Mouse (Mus musculus) kidney, adult 2 months (tissue): ENCODE measurements at regions not wholly inside any gene's neighbourhood (a gene's known extent, or its start where the extent isn't known, plus 50 kb on each side); places are given as distances from the start of the nearest gene placed in this dataset.

Experiments used
- DNase-seq: peaks from one replicate; pipeline ENCODE4 v3.0.0; 2021
- H3K27ac ChIP-seq: fragments of 200-500 bp; 2 replicates; pipeline ENCODE4 v1.5.1; 2012; ENCODE audit warnings: low read depth, low read length, control low read depth, inconsistent platforms; ENCODE audit not compliant: insufficient read depth
- H3K27me3 ChIP-seq: fragments of 200-500 bp; replicated peaks from 2 replicates; pipeline ENCODE4 v1.6.1; 2012; ENCODE audit warnings: mild to moderate bottlenecking, moderate library complexity, low read length, inconsistent platforms; ENCODE audit not compliant: control insufficient read depth, insufficient read depth
- H3K36me3 ChIP-seq: fragments of 200-500 bp; 2 replicates; pipeline ENCODE4 v1.6.1; 2012; ENCODE audit warnings: mild to moderate bottlenecking, moderate library complexity, low read length, inconsistent platforms; ENCODE audit not compliant: control insufficient read depth, insufficient read depth
- H3K4me1 ChIP-seq: fragments of 200-500 bp; 2 replicates; pipeline ENCODE4 v1.6.1; 2011; ENCODE audit warnings: low read length; ENCODE audit not compliant: control insufficient read depth, insufficient read depth
- H3K4me3 ChIP-seq: fragments of 200-500 bp; 2 replicates; pipeline ENCODE4 v1.5.1; 2011; ENCODE audit warnings: mild to moderate bottlenecking, low read depth, low read length, control low read depth; ENCODE audit not compliant: insufficient read depth
- CTCF ChIP-seq: fragments of 200-500 bp; conservative IDR thresholded peaks from 2 replicates; pipeline ENCODE4 v1.5.1; 2011; ENCODE audit warnings: low read depth, mild to moderate bottlenecking, control low read depth, low read length, moderate library complexity, mixed read lengths; ENCODE audit not compliant: insufficient read depth, insufficient read length
- POLR2A ChIP-seq: fragments of 200-500 bp; IDR thresholded peaks from one replicate; pipeline ENCODE4 v1.6.1; 2011; ENCODE audit warnings: low read depth, low read length, control low read depth
- whole genome bisulfite sequencing: fragments of 180-500 bp; shearing (Covaris S2); methylation state at CpG from one replicate; pipeline ENCODE4 v1.1.7; 2018; 5-methylcytosine and 5-hydroxymethylcytosine counted together

DNA sequence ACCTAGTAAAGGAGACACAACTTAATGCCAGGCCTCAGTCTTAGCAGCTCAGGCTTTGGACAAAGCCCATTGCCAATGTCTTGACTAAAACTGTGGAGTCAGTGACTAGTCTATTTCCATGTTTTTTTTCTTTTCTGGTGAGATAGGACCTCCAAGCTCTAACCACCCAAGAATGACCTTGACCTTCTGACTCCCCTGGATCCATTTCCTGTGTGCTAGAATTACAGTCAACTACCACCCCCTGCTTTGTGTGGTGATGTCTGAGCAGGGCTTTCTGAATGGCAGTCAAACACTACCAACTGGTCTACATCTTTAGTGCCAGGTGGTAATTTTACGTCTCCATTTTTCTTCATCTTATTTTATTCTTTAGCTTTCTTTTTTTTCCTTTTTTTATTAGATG, 51.3 kb upstream of the Rnf138rt1 start:
- no peaks in the 10 kb centered on the region for H3K36me3 ChIP-seq
- WGBS = 94% methylated on average over 1 of the region's 1 CpGs
- DNase-seq = no peak
- no peak overlapping the region for H3K4me3 ChIP-seq
- H3K4me1 ChIP-seq = no peaks in the 10 kb centered on the region
- TF ChIP-seq CTCF = no peak
- no peak for TF ChIP-seq POLR2A
- H3K27me3 ChIP-seq = no peaks in the 10 kb centered on the region
- no peak overlapping the region for H3K27ac ChIP-seq

GRCm38 (mm10) chrX:163814806-163815205, 53.7 kb upstream of the Rnf138rt1 start:
- Histone ChIP-seq H3K36me3 (no peaks in the 10 kb centered on the region), H3K4me1 (no peaks in the 10 kb centered on the region), H3K27me3 (no peaks in the 10 kb centered on the region), H3K4me3 (no peak overlapping the region), H3K27ac (no peak overlapping the region)
- DNase-seq = no peak
- WGBS = 33% methylated on average over 1 of the region's 1 CpGs
- TF ChIP-seq CTCF = no peak

DNA sequence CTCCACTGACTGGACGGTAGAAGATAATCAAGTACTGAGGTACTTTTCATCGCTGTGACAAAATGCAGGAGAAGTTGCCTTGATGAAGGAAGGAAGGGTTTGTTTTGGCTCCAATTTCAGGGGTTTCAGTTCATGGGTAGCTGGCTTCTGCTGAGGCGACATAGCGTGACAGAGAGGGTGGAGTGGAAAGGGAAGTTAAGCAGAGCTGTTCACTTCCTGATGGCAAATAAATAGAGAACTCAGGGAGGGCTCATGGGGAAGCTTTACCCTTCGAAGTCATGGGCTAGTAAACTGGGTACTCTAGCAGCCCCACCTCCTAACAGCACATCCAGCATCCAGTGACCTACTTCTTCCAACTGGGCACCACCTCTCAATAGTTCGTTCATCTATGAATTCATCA, 61.2 kb upstream of the Rnf138rt1 start:
- no peaks in the 10 kb centered on the region for H3K36me3 ChIP-seq
- no peaks in the 10 kb centered on the region for H3K27me3 ChIP-seq
- WGBS = 70% methylated on average over 6 of the region's 6 CpGs
- H3K4me1 ChIP-seq = no peaks in the 10 kb centered on the region
- no peak for DNase-seq
- H3K4me3 ChIP-seq = no peak overlapping the region
- TF ChIP-seq POLR2A (no peak), CTCF (no peak)
- no peak overlapping the region for H3K27ac ChIP-seq

DNA sequence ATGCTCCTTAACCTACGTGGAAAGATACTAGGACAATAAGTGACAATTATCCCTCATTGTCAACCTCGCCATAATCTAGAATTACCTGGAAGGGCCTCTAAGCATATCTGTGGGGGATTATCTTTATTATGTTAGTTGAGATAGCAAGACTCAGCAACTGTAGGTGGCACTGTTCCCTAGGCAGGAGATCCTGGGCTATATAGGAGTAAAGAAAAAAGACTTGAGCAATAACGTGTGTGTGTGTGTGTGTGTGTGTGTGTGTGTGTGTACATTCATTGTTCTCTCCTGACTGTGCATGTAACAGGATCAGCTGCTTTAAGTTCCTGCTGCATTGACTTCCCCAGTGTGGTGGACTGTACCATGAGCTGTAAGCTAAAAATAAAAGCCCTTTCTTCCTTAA, 66.3 kb upstream of the Rnf138rt1 start:
- DNase-seq = peak; percentile 3
- WGBS = 46% methylated on average over 3 of the region's 3 CpGs
- H3K4me3 ChIP-seq = no peak overlapping the region

DNA sequence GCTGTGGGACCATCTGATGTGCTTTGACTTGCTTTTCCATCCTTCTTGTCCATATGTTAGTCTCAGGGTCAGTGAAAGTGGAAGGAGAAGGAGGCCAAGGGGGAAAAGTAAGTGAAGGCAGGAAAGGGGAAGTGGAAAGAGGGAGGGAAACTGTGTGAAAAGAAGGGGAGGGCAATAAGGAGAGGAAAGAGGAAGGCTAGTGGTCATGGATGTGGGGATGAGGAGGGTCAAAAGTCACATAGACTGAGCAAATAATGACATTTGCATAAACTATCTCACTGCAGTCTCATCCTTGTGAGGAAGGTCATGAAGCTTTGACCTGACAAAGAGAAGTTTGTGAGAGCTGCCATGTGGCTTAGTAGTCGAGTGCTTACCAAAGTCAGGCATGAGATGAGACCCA, 63.4 kb upstream of the Ap1s2 start:
- no peaks in the 10 kb centered on the region for H3K4me1 ChIP-seq
- no peaks in the 10 kb centered on the region for H3K27me3 ChIP-seq
- no peak overlapping the region for H3K27ac ChIP-seq
- WGBS = 44% methylated on average over 1 of the region's 1 CpGs
- no peaks in the 10 kb centered on the region for H3K36me3 ChIP-seq
- no peak for DNase-seq
- no peak overlapping the region for H3K4me3 ChIP-seq
- TF ChIP-seq POLR2A = no peak
- no peak for TF ChIP-seq CTCF

More for the DNA sequence above, 66.3 kb upstream of the Rnf138rt1 start:
- no peaks in the 10 kb centered on the region for H3K4me1 ChIP-seq
- no peak overlapping the region for H3K27ac ChIP-seq
- H3K27me3 ChIP-seq = no peaks in the 10 kb centered on the region
- TF ChIP-seq CTCF (no peak), POLR2A (no peak)
- H3K36me3 ChIP-seq = no peaks in the 10 kb centered on the region

GRCm38 (mm10) chrX:163846890-163847289, 61.9 kb upstream of the Ap1s2 start:
- Histone ChIP-seq H3K36me3 (no peaks in the 10 kb centered on the region), H3K27ac (no peak overlapping the region), H3K4me1 (no peaks in the 10 kb centered on the region), H3K27me3 (no peaks in the 10 kb centered on the region), H3K4me3 (no peak overlapping the region)
- DNase-seq = no peak
- 81% methylated on average over 3 of the region's 3 CpGs for WGBS
- no peak for TF ChIP-seq POLR2A
- TF ChIP-seq CTCF = no peak

DNA sequence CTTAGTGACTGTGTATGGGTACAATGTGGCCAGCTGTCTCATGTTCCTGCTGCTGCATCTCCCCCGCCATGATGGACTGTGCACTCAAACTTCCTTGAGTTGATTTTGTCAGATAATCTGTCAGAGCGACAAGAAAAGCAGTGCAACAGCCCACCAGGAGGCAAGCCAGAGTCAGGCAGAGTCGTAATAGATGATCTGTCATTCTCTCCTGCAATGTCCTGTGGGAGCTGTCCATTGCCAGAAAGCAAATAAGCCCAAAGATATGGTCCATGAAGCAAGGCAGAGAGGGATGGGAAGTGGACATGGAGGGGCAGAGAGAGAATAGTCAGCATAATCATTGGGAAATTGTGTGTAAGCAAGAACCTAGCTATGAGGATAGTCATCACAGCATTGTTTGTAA, 61.2 kb upstream of the Ap1s2 start:
- Histone ChIP-seq H3K27me3 (no peaks in the 10 kb centered on the region), H3K4me3 (no peak overlapping the region), H3K36me3 (no peaks in the 10 kb centered on the region), H3K27ac (no peak overlapping the region), H3K4me1 (no peaks in the 10 kb centered on the region)
- WGBS = 41% methylated on average over 3 of the region's 3 CpGs
- TF ChIP-seq POLR2A = no peak
- TF ChIP-seq CTCF = no peak
- no peak for DNase-seq
